Mouse (Mus musculus): ENCODE results near the gene Slc29a4.

- TF ChIP-seq CTCF (IDR thresholded peaks at IDR 0.05; ENCODE audit: low read depth, low read length) (no peak), POLR2A (IDR thresholded peaks at IDR 0.05; ENCODE audit: extremely low read depth, insufficient read depth, low read length) (no peak)
Observed at GRCm38 (mm10) chr5:142690343-142690742, 2.0 kb upstream of the Slc29a4 start.

Data from liver, adult 2 months (tissue).